Mouse (Mus musculus): ENCODE results near the gene Slc26a5. TPM values are rescaled to one million over a fixed set of nuclear protein-coding genes. Genes with fewer than 3 reads are reported as not detected.

Gene Slc26a5
- total RNA-seq, 4 experiments from 2014 or later: 0.21 TPM; not detected in 3

DNA sequence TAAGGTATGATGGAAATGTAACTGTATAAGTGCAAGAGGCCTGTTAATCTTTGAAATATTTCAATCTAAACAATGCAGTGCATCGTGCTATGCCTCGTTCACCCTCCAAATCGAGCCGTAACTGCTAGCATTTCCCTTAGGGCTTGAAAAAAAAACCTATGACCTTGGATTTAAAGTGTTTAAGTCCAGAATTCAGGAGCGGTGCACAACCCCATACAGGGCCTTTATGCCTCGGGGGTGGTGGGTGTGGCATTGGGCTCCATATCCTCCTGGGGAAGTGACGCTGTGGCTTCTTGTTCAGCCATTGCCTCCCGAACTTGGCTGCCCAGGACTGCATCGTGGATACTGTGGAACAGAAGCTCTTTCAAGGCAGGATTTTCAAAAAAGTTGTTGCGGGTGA is 54.5 kb downstream of the Slc26a5 start:
- DNase-seq (ENCODE audit: low spot score in 2 of 2): no peak

DNA sequence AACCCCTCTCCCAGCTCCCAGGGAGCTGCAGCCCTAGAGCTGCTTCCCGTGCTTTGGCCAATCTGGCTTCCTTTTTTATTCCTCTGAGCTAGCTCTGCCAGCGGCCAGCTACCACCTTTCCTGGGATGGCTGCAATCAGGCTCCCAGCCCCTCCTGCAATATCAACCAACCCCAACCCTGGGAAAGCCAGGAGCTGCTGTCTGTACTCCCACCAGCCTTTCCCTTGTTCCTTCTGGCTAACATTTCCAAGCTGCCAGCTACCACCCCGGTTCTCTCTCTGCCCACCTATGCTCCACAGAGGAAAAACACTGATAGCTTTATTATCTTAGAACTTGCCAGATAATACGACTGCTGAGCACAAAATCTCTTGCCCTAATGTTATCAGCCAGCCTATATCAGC is 60.6 kb downstream of the Slc26a5 start:
- no peak for DNase-seq (ENCODE audit: low spot score in 2 of 2)

DNA sequence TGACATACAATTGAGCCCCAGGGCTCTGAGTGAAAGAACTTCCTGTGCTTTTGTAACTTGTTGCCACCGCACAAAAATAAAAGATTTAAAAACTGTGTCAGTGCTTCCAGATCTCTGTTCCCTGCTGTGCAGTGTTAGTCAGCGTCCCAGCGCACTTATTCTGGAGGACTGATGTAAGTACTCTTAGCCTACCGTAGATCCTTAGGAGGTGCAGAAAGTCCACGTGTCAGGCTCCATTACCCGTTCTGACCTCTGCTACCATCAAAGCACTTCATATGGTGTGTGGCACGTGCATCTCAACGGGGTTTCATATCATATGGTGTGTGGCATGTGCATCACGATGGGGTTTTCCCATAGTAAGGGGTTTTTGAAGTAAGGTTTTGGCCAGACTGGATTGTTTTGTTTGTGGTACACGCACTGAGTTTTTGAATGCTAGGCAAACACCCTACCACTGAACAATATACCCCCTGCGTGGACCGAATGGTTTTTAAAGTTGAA is 61.7 kb downstream of the Slc26a5 start:
- no peak for DNase-seq (ENCODE audit: low spot score in 2 of 2)

DNA sequence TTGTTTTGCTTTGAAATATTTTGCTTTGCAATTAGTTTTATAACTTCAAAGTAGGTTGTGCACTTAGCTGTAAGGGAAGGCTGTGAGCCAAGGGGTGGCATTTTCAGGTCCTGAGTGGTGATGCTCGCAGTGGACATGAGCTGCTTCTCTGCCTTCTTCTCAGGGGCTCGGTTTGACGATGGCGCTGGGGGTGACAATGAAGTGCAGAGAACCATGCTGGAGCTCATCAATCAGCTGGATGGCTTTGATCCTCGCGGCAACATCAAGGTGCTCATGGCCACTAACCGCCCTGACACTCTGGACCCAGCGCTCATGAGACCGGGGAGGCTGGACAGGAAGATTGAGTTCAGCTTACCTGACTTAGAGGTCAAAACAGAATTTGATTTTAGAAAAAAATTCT is 62.5 kb downstream of the Slc26a5 start:
- DNase-seq (ENCODE audit: low spot score in 2 of 2): no peak

DNA sequence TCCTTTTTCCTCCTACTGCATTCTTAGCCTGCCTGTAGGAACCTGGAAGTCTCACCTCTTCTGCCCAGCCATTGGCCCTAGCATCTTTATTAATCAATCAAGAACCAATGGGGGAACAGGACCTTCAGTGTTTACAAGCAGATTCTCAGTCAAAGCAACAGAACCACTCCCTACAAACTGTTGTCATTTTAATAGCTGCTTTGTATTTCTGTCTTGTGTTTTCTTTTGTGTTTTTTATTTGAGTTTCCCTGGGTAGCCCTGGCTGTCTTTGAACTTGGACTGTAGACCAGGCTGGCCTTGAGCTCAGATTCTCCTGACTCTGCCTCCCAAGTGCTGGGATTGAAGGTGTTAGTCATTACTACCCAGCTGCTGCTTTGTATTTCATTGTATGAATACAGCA is 73.2 kb downstream of the Slc26a5 start:
- no peak for DNase-seq (ENCODE audit: low spot score in 2 of 2)

DNA sequence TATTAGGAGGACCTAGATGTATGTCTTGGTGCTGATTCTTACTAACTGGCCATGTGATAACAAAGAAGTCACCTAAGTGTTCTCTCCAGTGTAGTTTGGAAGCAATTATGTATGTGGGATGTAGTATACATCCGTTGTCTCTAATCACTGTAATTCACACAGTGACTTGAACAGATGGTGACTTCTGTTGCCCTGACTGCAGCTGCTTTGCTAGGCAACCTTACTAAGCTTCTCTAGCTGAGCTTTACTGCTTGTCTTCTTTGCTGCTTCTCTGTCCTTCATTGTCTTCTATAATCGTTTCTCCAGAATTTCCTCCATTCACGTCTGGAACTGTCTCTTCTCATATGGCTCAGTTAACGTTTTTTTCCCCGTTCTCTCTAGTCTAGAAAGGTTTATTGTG is 76.3 kb downstream of the Slc26a5 start:
- peak; percentile 12 to 13 for DNase-seq (ENCODE audit: low spot score in 2 of 2)

DNA sequence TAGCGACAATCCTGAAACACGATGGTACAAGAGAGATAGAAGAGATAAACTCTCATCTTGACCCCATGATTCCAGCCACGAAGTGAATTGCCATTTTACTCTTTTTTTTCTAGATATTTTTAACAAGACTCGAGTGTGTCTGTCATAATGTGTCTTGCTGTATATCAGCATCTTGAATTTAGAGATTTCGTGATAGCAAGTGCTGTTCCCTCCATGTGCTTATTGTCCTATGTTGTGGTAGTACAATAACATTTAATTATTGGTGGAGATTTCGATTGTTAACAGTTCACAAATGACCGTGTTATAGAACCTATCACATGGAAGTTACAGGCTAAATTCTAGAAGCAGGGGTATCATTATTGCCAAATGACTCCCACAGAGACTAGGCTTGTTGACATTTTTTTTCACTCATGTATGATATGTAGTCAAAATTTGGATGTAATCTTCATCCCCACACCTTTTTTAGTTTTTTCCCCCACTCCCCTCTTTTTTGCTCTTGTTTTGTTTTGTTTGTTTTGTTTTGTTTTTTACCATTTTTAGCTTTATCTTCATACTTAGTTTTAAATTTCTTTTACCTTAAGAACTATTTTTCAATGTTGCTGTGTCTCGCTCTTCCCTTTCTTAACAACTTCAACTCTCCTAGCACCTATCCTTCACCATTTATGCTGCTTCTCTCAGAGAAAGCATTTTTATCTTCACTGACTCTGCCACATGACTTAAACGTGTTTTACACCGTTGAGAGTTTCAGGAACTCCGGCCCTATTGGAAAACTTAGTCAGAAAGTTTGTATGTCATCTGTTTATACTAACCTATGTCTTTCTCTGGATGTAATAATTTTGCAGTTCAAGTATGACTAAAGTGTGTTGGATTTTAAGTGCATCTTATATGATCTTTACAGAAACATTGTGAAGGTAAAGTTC is 78.0 kb downstream of the Slc26a5 start:
- DNase-seq (ENCODE audit: low spot score in 2 of 2): no peak

DNA sequence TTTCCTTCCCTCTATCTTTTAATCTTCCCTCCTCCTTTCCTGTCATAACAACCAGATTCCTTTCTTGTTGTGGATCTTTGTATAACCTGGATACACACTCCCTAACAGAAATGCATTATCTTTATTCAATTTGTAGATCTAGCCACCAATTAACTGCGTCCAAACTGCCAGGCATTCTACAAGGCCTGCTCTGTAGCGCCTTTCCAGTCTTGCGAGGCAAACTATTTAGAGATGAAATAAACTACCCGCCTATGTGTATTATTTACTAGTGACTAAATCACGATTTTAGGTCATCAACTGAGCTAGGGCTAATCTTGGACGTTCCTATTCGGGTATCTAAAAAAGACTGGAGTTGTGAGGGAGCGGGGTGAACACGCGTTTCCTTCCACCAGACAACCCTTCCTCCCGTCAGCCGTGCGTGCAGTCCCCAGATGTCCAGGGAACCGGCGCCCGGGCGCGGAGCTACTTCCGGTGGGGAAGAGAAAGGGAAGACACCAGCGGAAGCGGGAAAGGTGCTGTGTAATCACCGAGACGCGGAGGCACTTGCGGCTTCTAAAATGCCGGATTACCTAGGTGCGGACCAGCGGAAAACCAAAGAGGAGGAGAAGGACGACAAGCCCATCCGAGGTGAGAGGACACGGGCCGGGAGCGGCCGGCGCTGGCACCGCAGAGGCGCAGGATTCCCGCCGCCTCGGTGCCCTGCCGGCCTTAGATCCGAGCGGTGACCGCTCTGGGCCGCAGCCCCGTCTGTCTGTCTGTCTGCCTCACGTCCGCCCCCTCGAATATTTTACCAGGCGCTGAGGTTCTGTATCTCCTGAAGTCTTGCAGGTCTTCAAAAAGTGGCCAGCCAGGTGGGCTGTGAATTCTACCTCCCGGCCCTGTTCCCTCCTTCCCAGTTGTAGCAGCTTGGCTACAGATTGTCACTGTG is 78.9 kb downstream of the Slc26a5 start:
- peak; percentile 85 to 91 for DNase-seq (ENCODE audit: low spot score in 2 of 2)

DNA sequence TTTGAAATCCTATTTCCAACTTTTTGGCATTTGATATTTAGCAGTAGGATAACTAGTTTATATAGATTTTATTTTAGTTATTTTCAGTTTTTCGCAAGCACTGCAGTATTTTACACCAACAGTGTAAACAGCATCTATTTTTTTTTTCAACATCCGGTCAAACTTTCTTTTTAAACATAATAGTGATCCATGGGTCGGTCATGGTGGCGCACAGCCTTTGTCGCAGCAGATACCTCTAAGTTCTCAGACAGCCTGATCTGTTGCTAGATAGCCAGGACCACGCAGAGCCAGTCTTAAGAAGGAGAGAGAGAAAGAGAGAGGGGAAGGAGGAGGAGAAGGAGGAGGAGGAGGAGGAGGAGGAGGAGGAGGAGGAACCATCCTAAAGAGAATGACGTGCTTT is 79.6 kb downstream of the Slc26a5 start:
- DNase-seq (ENCODE audit: low spot score in 2 of 2): no peak

DNA sequence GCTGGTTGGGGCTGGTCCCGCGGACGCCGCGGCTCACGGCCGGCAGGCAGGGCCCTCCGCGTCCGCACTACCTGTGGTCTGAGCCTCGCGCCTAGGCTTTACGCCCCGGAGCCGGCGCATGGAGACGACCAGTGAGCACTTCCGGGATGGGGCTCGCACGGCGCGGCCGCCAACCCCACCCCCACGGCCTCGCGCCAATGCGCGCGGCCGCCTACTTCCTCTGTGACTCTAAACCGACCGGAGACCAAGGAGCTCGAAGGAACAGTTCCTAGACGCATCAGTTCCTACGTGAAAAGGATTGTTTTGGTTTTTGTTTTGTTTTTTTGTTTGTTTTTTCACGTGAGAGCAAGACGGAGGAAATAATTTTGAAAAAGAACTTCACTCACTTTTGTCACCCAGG is 80.4 kb downstream of the Slc26a5 start, which contains the start of the genes Dnajc2 and Psmc2:
Dnajc2 (minus strand) TSS at position 199 of the 400 bp plus-strand sequence.
Psmc2 (plus strand) TSS at position 231 of the 400 bp plus-strand sequence.
- peak; percentile 82 to 88 for DNase-seq (ENCODE audit: low spot score in 2 of 2)

DNA sequence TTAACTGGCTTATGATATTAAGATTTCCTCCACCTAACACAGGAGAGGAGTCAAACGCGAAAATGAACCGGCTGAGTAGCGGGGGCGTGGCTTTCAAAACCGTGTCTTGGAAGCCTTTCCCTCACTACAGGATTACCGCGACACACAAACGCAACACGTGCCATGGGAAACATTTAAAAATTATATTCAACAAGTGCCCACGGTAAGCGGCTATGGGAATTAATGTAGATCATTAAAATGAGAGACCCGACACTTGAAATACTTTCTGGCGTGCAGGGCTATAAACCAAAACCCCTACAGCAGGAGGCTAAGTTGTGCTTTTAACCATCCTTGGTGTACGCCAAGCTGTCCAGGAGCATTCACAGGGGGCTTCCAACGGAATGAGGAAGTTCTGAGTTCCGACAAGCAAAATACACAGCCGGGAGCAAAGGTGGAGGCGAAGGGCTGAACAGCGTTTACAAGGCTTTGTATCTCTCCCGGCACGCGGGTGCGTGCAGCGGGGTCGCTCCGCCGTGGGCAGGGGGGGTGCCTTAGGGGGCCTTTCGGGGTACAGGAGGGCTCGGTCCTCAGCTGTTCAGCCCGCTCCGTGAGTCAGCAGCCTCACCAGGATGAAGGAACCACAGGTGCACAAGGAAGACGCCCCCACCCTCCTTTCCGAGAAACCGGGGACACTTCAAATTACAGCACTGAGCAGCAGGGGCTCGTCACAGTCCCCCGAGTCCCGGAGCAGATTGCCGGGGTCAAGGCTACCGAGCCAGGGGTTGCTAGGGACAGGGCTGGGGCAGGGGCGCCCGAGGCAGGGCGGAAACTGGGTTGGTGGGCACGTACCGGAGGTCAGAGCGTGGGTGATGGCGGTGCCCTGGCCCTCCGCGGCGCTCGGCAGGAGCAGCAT is 81.0 kb downstream of the Slc26a5 start:
- DNase-seq (ENCODE audit: low spot score in 2 of 2): no peak

DNA sequence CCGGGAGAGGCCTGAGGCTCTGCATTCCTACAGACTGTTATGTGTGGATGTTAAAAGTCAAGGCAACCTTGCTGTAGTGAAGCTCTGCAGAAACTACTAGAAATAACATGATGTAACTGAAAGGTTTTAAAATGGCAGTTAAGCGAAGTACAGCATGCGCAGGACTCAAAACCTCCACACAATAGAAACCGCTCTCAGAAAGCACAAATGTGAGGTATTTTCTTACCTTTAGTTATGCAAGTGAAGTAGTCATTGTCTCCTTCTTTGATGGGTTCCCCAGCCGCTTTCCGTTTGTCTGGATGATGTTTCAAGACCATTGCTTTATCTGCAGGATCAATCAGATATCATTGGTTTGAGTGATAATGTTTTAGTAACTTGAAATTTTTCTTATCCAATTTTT is 88.9 kb downstream of the Slc26a5 start:
- no peak for DNase-seq (ENCODE audit: low spot score in 2 of 2)

DNA sequence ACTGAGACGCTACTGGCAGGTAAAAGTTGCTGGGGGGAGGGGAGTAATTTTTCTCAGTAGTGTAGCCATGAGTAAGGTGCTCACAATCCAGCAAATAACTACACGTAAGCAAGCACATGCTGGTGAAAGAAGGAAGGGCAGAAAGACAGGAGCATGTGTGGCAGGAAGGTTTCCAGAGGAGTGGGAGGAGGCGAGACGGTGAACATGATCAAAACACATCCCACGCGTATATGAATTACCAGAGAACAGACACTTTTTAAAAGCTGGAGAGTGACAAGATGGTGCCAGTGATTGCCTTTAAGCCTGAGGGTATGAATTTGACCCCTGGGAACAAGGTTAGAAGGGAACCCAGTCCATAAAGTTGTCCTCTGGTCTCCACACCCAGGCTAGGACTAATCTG is 95.6 kb downstream of the Slc26a5 start:
- peak in 1 of 2 experiments; percentile 19 for DNase-seq (ENCODE audit: low spot score in 2 of 2)

DNA sequence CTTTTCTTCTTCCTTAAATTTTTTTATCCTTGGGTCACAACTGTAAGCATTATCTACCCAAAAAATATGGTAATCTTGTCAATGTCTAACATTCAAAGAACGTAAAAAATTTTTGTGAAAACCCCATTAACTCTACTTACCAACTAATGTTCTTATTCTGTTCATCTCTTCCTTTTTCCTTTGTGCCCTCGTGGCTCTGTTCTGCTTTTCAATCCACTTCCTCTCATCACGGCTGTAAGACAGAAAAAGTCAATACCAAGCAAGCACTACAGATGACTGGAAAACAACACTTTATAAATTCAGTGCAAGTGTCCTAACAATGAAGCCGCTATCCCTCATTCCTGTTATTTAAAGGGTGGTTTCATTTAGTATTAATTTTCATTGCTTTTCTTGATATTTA is 96.9 kb downstream of the Slc26a5 start:
- no peak for DNase-seq (ENCODE audit: low spot score in 2 of 2)

Other genes with a start within 250 kb of the Slc26a5 start
- gene Fbxl13, start 220.0 kb downstream of the Slc26a5 start, total RNA-seq (2022): under 1 TPM in 3 of 4 experiments, not detected in 1; 0.19 to 0.52 (median 0.47) TPM
- 10 to 100 TPM; 18.8 to 21.6 (median 21.4) TPM for gene Armc10, start 219.8 kb downstream of the Slc26a5 start, total RNA-seq (2022)
- gene Napepld, start 164.2 kb downstream of the Slc26a5 start, total RNA-seq (2022): 10 to 100 TPM; 21.7 to 28.2 (median 23.9) TPM
- 10 to 100 TPM; 69.8 to 85.6 (median 79.1) TPM for gene Pmpcb, start 128.5 kb downstream of the Slc26a5 start, total RNA-seq (2022)
- 10 to 100 TPM; 31.6 to 37.6 (median 34.0) TPM for gene Dnajc2, start 80.4 kb downstream of the Slc26a5 start, total RNA-seq (2022)
- 100 to 1,000 TPM in 3 of 4 experiments, 10 to 100 TPM in 1; 99.3 to 117 (median 115) TPM for gene Psmc2, start 80.3 kb downstream of the Slc26a5 start, total RNA-seq (2022)

Data from layer of hippocampus, adult 8-10 months (tissue).